Mouse (Mus musculus) kidney, adult 10 weeks (tissue): Measurements from ENCODE around the gene Strn. TPM values are rescaled to one million over a fixed set of nuclear protein-coding genes. Genes with fewer than 3 reads are reported as not detected.

Source experiments
- polyA plus RNA-seq: library from polyadenylated mRNA; stranded (reverse); fragments of 350-450 nt; fragmentation: Illumina TruSeq; extraction: RNeasy Lipid Tissue Mini Kit (QIAGEN cat#74804); gene quantifications from one replicate; pipeline ENCODE4 v1.2.3, GENCODE M21; 2014; ENCODE audit warnings: low read depth, low replicate concordance

The Strn gene
- 20.1 TPM for polyA plus RNA-seq

GRCm38 (mm10) chr17:78737096-78737495 lies at the start of gene Strn:
Strn (minus strand) TSS chr17:78737196.

Other genes with a start within 250 kb of the Strn start
- 0.32 TPM for gene Vit, start 229.1 kb downstream of the Strn start, polyA plus RNA-seq
- 10.9 TPM for gene Heatr5b, start 98.2 kb upstream of the Strn start, polyA plus RNA-seq
- 20.4 TPM for gene Gpatch11, start 98.4 kb upstream of the Strn start, polyA plus RNA-seq
- 29.8 TPM for gene Eif2ak2, start 145.4 kb upstream of the Strn start, polyA plus RNA-seq
- not detected for gene Sult6b1, start 169.8 kb upstream of the Strn start, polyA plus RNA-seq
- 75.5 TPM for gene Cebpzos, start 179.3 kb upstream of the Strn start, polyA plus RNA-seq
- gene Cebpz, start 199.9 kb upstream of the Strn start, polyA plus RNA-seq: 62.7 TPM
- gene Ndufaf7, start 199.9 kb upstream of the Strn start, polyA plus RNA-seq: 88.6 TPM